Mouse (Mus musculus) midbrain, postnatal 0 days (tissue): Measurements from ENCODE around the gene B9d2. TPM values are rescaled to one million over a fixed set of nuclear protein-coding genes. Genes with fewer than 3 reads are reported as not detected.

Experiments
- ATAC-seq: fragments of 200-750 bp; cut with Nextera tagmentation; 2 replicates; pipeline ENCODE4 v1.8.0; 2017; ENCODE audit warnings: moderate number of reproducible peaks, mild to moderate bottlenecking, moderate TSS enrichment, moderate library complexity; ENCODE audit not compliant: low FRiP score
- DNase-seq: peaks from one replicate; pipeline ENCODE4 v3.0.0-alpha.2; 2015; ENCODE audit warnings: low spot score
- H3K27ac ChIP-seq: fragments of 300-500 bp; sonication (generic); 2 replicates; pipeline ENCODE4 v1.5.1; 2014; ENCODE audit warnings: low read depth, mild to moderate bottlenecking, low read length, mixed read lengths
- H3K27me3 ChIP-seq: fragments of 300-500 bp; sonication (generic); 2 replicates; pipeline ENCODE4 v1.6.1; 2014; ENCODE audit warnings: low read length, control low read depth, mixed read lengths; ENCODE audit not compliant: insufficient read depth
- H3K36me3 ChIP-seq: fragments of 300-500 bp; sonication (generic); 2 replicates; pipeline ENCODE4 v1.6.1; 2014; ENCODE audit warnings: low read length, control low read depth, mixed read lengths; ENCODE audit not compliant: insufficient read depth
- H3K4me1 ChIP-seq: fragments of 300-500 bp; sonication (generic); 2 replicates; pipeline ENCODE4 v1.6.1; 2014; ENCODE audit warnings: mild to moderate bottlenecking, control low read depth, antibody characterized with exemption, low read length, mixed read lengths; ENCODE audit not compliant: insufficient read depth
- H3K4me2 ChIP-seq: fragments of 300-500 bp; sonication (generic); 2 replicates; pipeline ENCODE4 v1.6.1; 2014; ENCODE audit warnings: low read depth, mild to moderate bottlenecking, low read length, mixed read lengths; ENCODE audit not compliant: poor library complexity, severe bottlenecking
- H3K4me3 ChIP-seq: fragments of 300-500 bp; sonication (generic); 2 replicates; pipeline ENCODE4 v1.5.1; 2014; ENCODE audit warnings: low read depth, mild to moderate bottlenecking, low read length, moderate library complexity
- H3K9ac ChIP-seq: fragments of 300-500 bp; sonication (generic); replicated peaks from 2 replicates; pipeline ENCODE4 v1.6.1; 2014; ENCODE audit warnings: mild to moderate bottlenecking, low read length, moderate library complexity, mixed read lengths; ENCODE audit not compliant: poor library complexity, severe bottlenecking
- H3K9me3 ChIP-seq: fragments of 300-500 bp; sonication (generic); 2 replicates; pipeline ENCODE4 v1.6.1; 2016; ENCODE audit warnings: low read length, control low read depth
- CTCF ChIP-seq: IDR thresholded peaks from 2 replicates; pipeline ENCODE4 v1.5.1; 2016; ENCODE audit warnings: antibody characterized with exemption, mild to moderate bottlenecking
- WGBS: fragments of 180-500 bp; shearing (Covaris S2); extraction: QIAGEN DNeasy Blood & Tissue Kit; methylation state at CpG from one replicate; pipeline ENCODE4 v1.1.7; 2014; 5-methylcytosine and 5-hydroxymethylcytosine counted together
- polyA plus RNA-seq: library from polyadenylated mRNA; unstranded; fragments of >200 nt; fragmentation: Nextera tagmentation; extraction: Ambion mirVana; gene quantifications from 2 replicates; pipeline ENCODE4 v1.2.1, GENCODE M21; 2015
- total RNA-seq: library from RNA; depleted of rRNA; stranded (reverse); fragments of >200 nt; gene quantifications from 2 replicates; pipeline ENCODE4 v1.2.3, GENCODE M21; 2014; rRNA removed

Gene B9d2
- total RNA-seq (22.8 and 32.1 TPM in 2 replicates), polyA plus RNA-seq (58.2 and 67.2 TPM in 2 replicates)

GRCm38 (mm10) chr7:25680514-25681258, at the start of gene B9d2:
Gene B9d2 (plus strand): TSS chr7:25680780.
- Histone ChIP-seq H3K4me1 (no peaks in the 10 kb centered on the region; the same call in 1 of the 2 replicates), H3K27ac (peak within 1 kb of the TSS; percentile 85), H3K4me2 (peak within 1 kb of the TSS; percentile 59), H3K36me3 (no peaks in the 10 kb centered on the region), H3K4me3 (peak within 1 kb of the TSS; percentile 43), H3K9me3 (no peaks in the 10 kb centered on the region), H3K9ac (peak within 1 kb of the TSS; percentile 42), H3K27me3 (no peaks in the 10 kb centered on the region)
- 0 out of 2 replicates have a peak, but pooled peaks have one; percentile 19 for TF ChIP-seq CTCF
- DNase-seq: peak; percentile 97
- peak; percentile 96 for ATAC-seq
- WGBS: under 1% methylated on average over 46 of the region's 46 CpGs

- H3K4me1 ChIP-seq: no peaks in the 10 kb centered on the region
- H3K9me3 ChIP-seq: no peaks in the 10 kb centered on the region
- DNase-seq (no peak), ATAC-seq (no peak)
- H3K4me2 ChIP-seq: no peak overlapping the region
- no peak overlapping the region for H3K4me3 ChIP-seq
- H3K27me3 ChIP-seq: peaks cover 13% of the 10 kb centered on the region
- TF ChIP-seq CTCF: no peak
- peaks cover 58% of the 10 kb centered on the region for H3K36me3 ChIP-seq
- H3K9ac ChIP-seq: no peak overlapping the region
- 91% methylated on average over 5 of the region's 5 CpGs for WGBS
- no peak overlapping the region for H3K27ac ChIP-seq
Measured at GRCm38 (mm10) chr7:25632679-25633078, 47.9 kb upstream of the B9d2 start.

GRCm38 (mm10) chr7:25636373-25636772, 44.2 kb upstream of the B9d2 start:
- H3K27me3 ChIP-seq: no peaks in the 10 kb centered on the region
- H3K4me1 ChIP-seq: no peaks in the 10 kb centered on the region
- H3K27ac ChIP-seq: no peak overlapping the region
- WGBS: 76% methylated on average over 3 of the region's 3 CpGs
- H3K9me3 ChIP-seq: no peaks in the 10 kb centered on the region
- DNase-seq (no peak), ATAC-seq (no peak)
- H3K4me2 ChIP-seq: no peak overlapping the region
- no peak overlapping the region for H3K4me3 ChIP-seq
- no peak overlapping the region for H3K9ac ChIP-seq
- TF ChIP-seq CTCF: no peak
- H3K36me3 ChIP-seq: peaks cover 62% of the 10 kb centered on the region

- Histone ChIP-seq H3K4me3 (no peak overlapping the region), H3K27me3 (no peaks in the 10 kb centered on the region), H3K4me2 (no peak overlapping the region), H3K27ac (no peak overlapping the region), H3K9me3 (no peaks in the 10 kb centered on the region), H3K9ac (no peak overlapping the region), H3K36me3 (peaks cover 58% of the 10 kb centered on the region), H3K4me1 (no peaks in the 10 kb centered on the region)
- 86% methylated on average over 5 of the region's 5 CpGs for WGBS
- ATAC-seq (no peak), DNase-seq (no peak)
- TF ChIP-seq CTCF: no peak
Measured at GRCm38 (mm10) chr7:25637099-25637498, 43.5 kb upstream of the B9d2 start.

GRCm38 (mm10) chr7:25639754-25640153, 40.8 kb upstream of the B9d2 start:
- Histone ChIP-seq H3K9me3 (no peaks in the 10 kb centered on the region), H3K4me1 (no peaks in the 10 kb centered on the region), H3K4me3 (no peak overlapping the region), H3K9ac (no peak overlapping the region), H3K27me3 (no peaks in the 10 kb centered on the region), H3K27ac (no peak overlapping the region), H3K4me2 (no peak overlapping the region), H3K36me3 (peaks cover 51% of the 10 kb centered on the region)
- no peak for TF ChIP-seq CTCF
- DNase-seq (no peak), ATAC-seq (no peak)
- 88% methylated on average over 4 of the region's 4 CpGs for WGBS

GRCm38 (mm10) chr7:25644136-25644535, 36.4 kb upstream of the B9d2 start:
- WGBS: 85% methylated on average over 10 of the region's 10 CpGs
- no peaks in the 10 kb centered on the region for H3K27me3 ChIP-seq
- no peak overlapping the region for H3K9ac ChIP-seq
- no peaks in the 10 kb centered on the region for H3K9me3 ChIP-seq
- DNase-seq: no peak
- ATAC-seq: no peak
- no peak overlapping the region for H3K27ac ChIP-seq
- no peak overlapping the region for H3K4me2 ChIP-seq
- TF ChIP-seq CTCF: no peak
- no peak overlapping the region for H3K4me3 ChIP-seq
- H3K4me1 ChIP-seq: no peaks in the 10 kb centered on the region
- H3K36me3 ChIP-seq: peaks cover 24% of the 10 kb centered on the region
